Mouse (Mus musculus): ENCODE results near the gene Cox5a. TPM values are rescaled to one million over a fixed set of nuclear protein-coding genes. Genes with fewer than 3 reads are reported as not detected.

Cox5a gene
- polyA plus RNA-seq, 1 experiment from 2014 or later = 680 TPM

GRCm38 (mm10) chr9:57504891-57505290 is 16.2 kb upstream of the Cox5a start:
- 56% methylated on average over 10 of the region's 10 CpGs for WGBS
- Histone ChIP-seq H3K36me3 (no peaks in the 10 kb centered on the region), H3K27me3 (peaks cover 71% of the 10 kb centered on the region), H3K4me1 (peaks cover 57% of the 10 kb centered on the region), H3K4me3 (peak overlapping the region; percentile 35), H3K27ac (peak overlapping the region; percentile 41; the same call in 1 of the 2 replicates), H3K9ac (no peak overlapping the region), H3K4me2 (replicated peaks) (peak overlapping the region; percentile 82), H3K9me3 (replicated peaks) (no peaks in the 10 kb centered on the region)
- ATAC-seq (ENCODE audit: low FRiP score) = no peak

DNA sequence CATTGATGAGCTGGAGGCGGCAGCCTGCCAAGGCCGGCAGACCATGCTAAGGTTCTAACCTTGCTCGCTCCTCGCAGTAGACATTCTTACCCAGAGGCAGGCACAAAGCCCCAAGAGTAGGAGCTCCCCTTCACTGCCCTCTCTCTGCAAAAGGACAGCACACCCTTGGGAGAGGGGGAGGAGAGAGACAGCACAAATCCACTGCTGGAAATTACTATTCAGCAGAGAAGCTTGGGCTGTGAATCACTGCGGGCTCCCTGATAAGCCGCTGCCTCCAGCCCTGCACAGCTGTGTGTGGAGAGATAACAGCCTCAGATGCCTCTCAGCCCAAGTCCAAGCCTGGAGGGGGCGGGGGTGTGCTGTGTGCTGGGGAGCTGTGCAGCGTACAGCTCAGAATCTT is 15.4 kb upstream of the Cox5a start:
- H3K27ac ChIP-seq = peak overlapping the region; percentile 41
- 11% methylated on average over 8 of the region's 8 CpGs for WGBS
- H3K36me3 ChIP-seq = no peaks in the 10 kb centered on the region
- peak; percentile 79 for ATAC-seq (ENCODE audit: low FRiP score)
- peaks cover 63% of the 10 kb centered on the region for H3K27me3 ChIP-seq
- no peak overlapping the region for H3K4me3 ChIP-seq
- H3K4me1 ChIP-seq = peaks cover 56% of the 10 kb centered on the region
- no peaks in the 10 kb centered on the region for H3K9me3 ChIP-seq (replicated peaks)
- H3K9ac ChIP-seq = no peak overlapping the region
- peak overlapping the region; percentile 1; the same call in 1 of the 2 replicates for H3K4me2 ChIP-seq (replicated peaks)

DNA sequence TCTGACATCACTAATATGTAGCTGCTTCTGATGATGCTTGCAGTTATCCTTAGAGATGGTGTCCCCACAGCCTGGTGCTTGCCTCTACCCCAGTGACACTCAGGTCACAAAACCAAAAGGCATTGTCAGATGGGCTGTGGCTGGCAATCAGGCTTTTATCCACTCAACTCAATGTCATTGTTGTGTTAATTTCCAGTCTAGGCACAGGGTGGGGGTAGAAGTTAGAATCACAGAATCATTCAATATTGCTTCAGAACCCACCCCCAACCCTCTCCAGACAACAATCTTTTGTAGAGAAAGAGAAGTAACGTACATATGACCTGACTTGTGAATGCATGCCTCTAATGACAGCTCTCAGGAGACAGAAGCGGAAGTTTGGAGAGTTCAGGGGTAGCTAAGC is 10.5 kb upstream of the Cox5a start:
- H3K27me3 ChIP-seq = peaks cover 14% of the 10 kb centered on the region
- H3K9ac ChIP-seq = no peak overlapping the region
- H3K4me3 ChIP-seq = no peak overlapping the region
- no peak overlapping the region for H3K4me2 ChIP-seq (replicated peaks)
- H3K27ac ChIP-seq = no peak overlapping the region
- peaks cover 11% of the 10 kb centered on the region for H3K4me1 ChIP-seq
- 38% methylated on average over 2 of the region's 2 CpGs for WGBS
- H3K9me3 ChIP-seq (replicated peaks) = no peaks in the 10 kb centered on the region
- H3K36me3 ChIP-seq = no peaks in the 10 kb centered on the region
- no peak for ATAC-seq (ENCODE audit: low FRiP score)

GRCm38 (mm10) chr9:57517113-57517512 is 4.0 kb upstream of the Cox5a start:
- H3K4me3 ChIP-seq = no peak overlapping the region
- no peaks in the 10 kb centered on the region for H3K9me3 ChIP-seq (replicated peaks)
- no peaks in the 10 kb centered on the region for H3K36me3 ChIP-seq
- ATAC-seq (ENCODE audit: low FRiP score) = no peak
- no peaks in the 10 kb centered on the region for H3K27me3 ChIP-seq
- no peak overlapping the region for H3K27ac ChIP-seq
- H3K9ac ChIP-seq = no peak overlapping the region
- peaks cover 3% of the 10 kb centered on the region for H3K4me1 ChIP-seq
- WGBS = 18% methylated on average over 3 of the region's 3 CpGs
- H3K4me2 ChIP-seq (replicated peaks) = no peak overlapping the region

- Histone ChIP-seq H3K9ac (peak overlapping the region; percentile 91), H3K9me3 (replicated peaks) (no peaks in the 10 kb centered on the region), H3K36me3 (no peaks in the 10 kb centered on the region), H3K27ac (peak overlapping the region; percentile 92), H3K27me3 (no peaks in the 10 kb centered on the region), H3K4me3 (peak overlapping the region; percentile 86), H3K4me1 (peaks cover 19% of the 10 kb centered on the region), H3K4me2 (replicated peaks) (peak overlapping the region; percentile 59)
- ATAC-seq (ENCODE audit: low FRiP score) = no peak; the same call in 1 of the 2 replicates
- 23% methylated on average over 16 of the region's 16 CpGs for WGBS
Measured at GRCm38 (mm10) chr9:57520375-57521055, 559 bp upstream of the Cox5a start.

- Histone ChIP-seq H3K9me3 (replicated peaks) (no peaks in the 10 kb centered on the region), H3K9ac (peak overlapping the region; percentile 91), H3K27ac (peak overlapping the region; percentile 92; the same call in 1 of the 2 replicates), H3K4me1 (peaks cover 19% of the 10 kb centered on the region), H3K36me3 (no peaks in the 10 kb centered on the region), H3K4me3 (peak overlapping the region; percentile 86), H3K4me2 (replicated peaks) (peak overlapping the region; percentile 59), H3K27me3 (no peaks in the 10 kb centered on the region)
- WGBS = 48% methylated on average over 7 of the region's 7 CpGs
- ATAC-seq (ENCODE audit: low FRiP score) = no peak
Measured at GRCm38 (mm10) chr9:57522114-57522860, 1.2 kb downstream of the Cox5a start.

DNA sequence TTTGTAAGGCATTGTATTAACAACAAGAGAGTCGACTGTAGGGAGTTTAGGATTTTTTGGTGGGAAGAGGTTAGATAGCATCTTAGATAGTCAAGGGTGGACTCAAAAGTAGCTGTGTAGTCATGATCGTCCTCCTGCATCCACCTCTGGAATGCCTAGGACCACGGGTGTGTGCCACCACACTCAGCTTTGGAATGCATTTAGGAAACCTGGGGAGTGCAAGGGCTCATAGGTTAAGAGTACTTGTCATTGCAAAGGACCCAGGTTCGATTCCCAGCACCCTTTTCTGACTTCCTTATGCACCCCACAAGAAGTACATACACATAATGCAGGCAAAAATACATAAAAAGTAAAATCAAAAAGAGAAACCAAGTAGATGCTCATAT is 1.8 kb downstream of the Cox5a start:
- WGBS = 87% methylated on average over 4 of the region's 4 CpGs
- no peak overlapping the region for H3K27ac ChIP-seq
- ATAC-seq (ENCODE audit: low FRiP score) = no peak
- peak overlapping the region; percentile 59 for H3K4me2 ChIP-seq (replicated peaks)
- H3K4me3 ChIP-seq = peak overlapping the region; percentile 86
- peaks cover 19% of the 10 kb centered on the region for H3K4me1 ChIP-seq
- H3K9ac ChIP-seq = peak overlapping the region; percentile 91; the same call in 1 of the 2 replicates
- no peaks in the 10 kb centered on the region for H3K36me3 ChIP-seq
- no peaks in the 10 kb centered on the region for H3K9me3 ChIP-seq (replicated peaks)
- no peaks in the 10 kb centered on the region for H3K27me3 ChIP-seq

DNA sequence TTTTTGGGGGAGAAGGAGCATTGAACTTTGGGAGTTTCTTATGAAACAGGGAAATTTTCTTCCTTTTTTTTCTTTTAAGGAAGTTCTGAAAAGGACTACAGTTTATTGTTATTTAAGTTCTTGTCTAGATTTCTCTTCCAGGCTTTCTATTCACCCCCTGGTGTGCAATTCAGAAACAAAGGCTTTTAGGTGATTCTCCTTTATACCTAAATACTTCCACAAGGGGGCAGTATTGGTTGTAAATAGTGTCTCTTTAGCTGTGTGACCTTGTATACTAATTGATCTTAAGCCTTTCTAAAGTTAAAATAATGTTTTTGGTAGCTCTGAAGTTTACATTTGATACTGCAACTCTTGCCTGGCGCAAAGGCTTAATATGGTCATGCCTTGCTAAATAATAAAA is 2.7 kb downstream of the Cox5a start:
- no peaks in the 10 kb centered on the region for H3K9me3 ChIP-seq (replicated peaks)
- WGBS = 97% methylated on average over 1 of the region's 1 CpGs
- no peak overlapping the region for H3K4me3 ChIP-seq
- H3K36me3 ChIP-seq = no peaks in the 10 kb centered on the region
- no peak overlapping the region for H3K27ac ChIP-seq
- no peak overlapping the region for H3K9ac ChIP-seq
- H3K4me1 ChIP-seq = peaks cover 24% of the 10 kb centered on the region
- H3K27me3 ChIP-seq = no peaks in the 10 kb centered on the region
- H3K4me2 ChIP-seq (replicated peaks) = no peak overlapping the region
- ATAC-seq (ENCODE audit: low FRiP score) = no peak

GRCm38 (mm10) chr9:57524439-57524838 is 3.4 kb downstream of the Cox5a start:
- H3K36me3 ChIP-seq = 0 out of 2 replicates have a peak, but pooled peaks cover 3% of the 10 kb centered on the region
- no peaks in the 10 kb centered on the region for H3K9me3 ChIP-seq (replicated peaks)
- no peak overlapping the region; the same call in 1 of the 2 replicates for H3K4me2 ChIP-seq (replicated peaks)
- H3K9ac ChIP-seq = no peak overlapping the region
- H3K4me1 ChIP-seq = peaks cover 25% of the 10 kb centered on the region
- ATAC-seq (ENCODE audit: low FRiP score) = no peak
- no peak overlapping the region for H3K4me3 ChIP-seq
- no peak overlapping the region for H3K27ac ChIP-seq
- H3K27me3 ChIP-seq = no peaks in the 10 kb centered on the region

DNA sequence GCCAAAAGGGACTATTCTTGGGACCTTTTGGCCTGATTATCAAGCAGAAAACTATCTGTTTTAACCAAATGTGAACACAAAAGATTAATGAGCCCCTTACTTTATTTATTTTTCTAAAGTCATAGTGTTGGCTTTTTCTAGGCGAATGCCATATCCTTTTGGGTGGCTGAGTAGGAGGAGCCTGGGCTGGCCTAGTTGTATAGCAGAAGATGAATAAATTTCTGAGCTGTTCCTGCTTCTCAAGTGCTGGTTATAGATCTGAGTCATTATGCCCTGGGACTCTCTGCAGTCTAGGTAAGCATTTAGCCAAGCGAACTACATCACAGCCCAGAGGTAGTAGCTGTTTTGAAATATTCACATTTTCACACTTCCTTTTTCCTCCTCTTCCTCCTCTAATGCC is 4.4 kb downstream of the Cox5a start:
- Histone ChIP-seq H3K4me2 (replicated peaks) (no peak overlapping the region), H3K27me3 (no peaks in the 10 kb centered on the region), H3K4me1 (peaks cover 25% of the 10 kb centered on the region), H3K27ac (no peak overlapping the region), H3K9ac (no peak overlapping the region), H3K36me3 (peaks cover 6% of the 10 kb centered on the region; the same call in 1 of the 2 replicates), H3K9me3 (replicated peaks) (no peaks in the 10 kb centered on the region), H3K4me3 (no peak overlapping the region)
- 85% methylated on average over 2 of the region's 2 CpGs for WGBS
- no peak for ATAC-seq (ENCODE audit: low FRiP score)

- Histone ChIP-seq H3K9me3 (replicated peaks) (no peaks in the 10 kb centered on the region), H3K4me3 (no peak overlapping the region), H3K9ac (no peak overlapping the region), H3K27me3 (no peaks in the 10 kb centered on the region), H3K4me1 (peaks cover 25% of the 10 kb centered on the region), H3K36me3 (peaks cover 12% of the 10 kb centered on the region), H3K4me2 (replicated peaks) (no peak overlapping the region), H3K27ac (no peak overlapping the region)
- no peak for ATAC-seq (ENCODE audit: low FRiP score)
Measured at GRCm38 (mm10) chr9:57526435-57526834, 5.4 kb downstream of the Cox5a start.

DNA sequence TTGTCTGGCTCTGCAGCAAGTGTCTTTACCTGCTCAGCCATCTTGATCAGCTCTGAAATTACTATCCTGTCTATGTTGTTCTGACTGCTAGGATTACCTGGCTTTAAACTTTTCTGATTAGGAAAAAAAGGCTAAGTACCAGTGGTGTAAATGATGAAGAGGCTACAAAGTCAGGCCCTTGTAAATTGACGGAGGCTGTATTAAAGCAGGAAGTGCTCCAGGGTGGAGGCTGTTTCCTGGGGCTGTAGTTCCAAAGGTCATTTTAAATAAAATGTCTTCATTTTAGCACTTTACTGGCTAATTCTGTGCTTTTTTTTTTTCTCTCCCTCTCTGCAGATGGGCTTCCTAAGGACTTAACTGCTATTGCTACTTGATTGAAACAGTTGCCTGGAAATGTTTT is 10.9 kb downstream of the Cox5a start:
- H3K36me3 ChIP-seq = peaks cover 44% of the 10 kb centered on the region
- ATAC-seq (ENCODE audit: low FRiP score) = no peak
- WGBS = 91% methylated on average over 1 of the region's 1 CpGs

More for the DNA sequence above, 10.9 kb downstream of the Cox5a start:
- Histone ChIP-seq H3K9ac (no peak overlapping the region), H3K9me3 (replicated peaks) (no peaks in the 10 kb centered on the region), H3K4me1 (peaks cover 10% of the 10 kb centered on the region), H3K4me2 (replicated peaks) (no peak overlapping the region), H3K27me3 (no peaks in the 10 kb centered on the region), H3K4me3 (no peak overlapping the region), H3K27ac (no peak overlapping the region)
